Mouse (Mus musculus): ENCODE results near the gene Eloa.

- TF ChIP-seq GATA1 (IDR thresholded peaks at IDR 0.05; ENCODE audit: borderline replicate concordance, low read length) (no peak), FLI1 (IDR thresholded peaks at IDR 0.05; ENCODE audit: low read length) (no peak)
These were observed 59.9 kb downstream of the Eloa start for GRCm38 (mm10) chr4:135961709-135962108.

Measured in megakaryocyte, embryonic 14.5 days (primary cell).